Mouse (Mus musculus): ENCODE measurements around the gene Pank4. TPM values are rescaled to one million over a fixed set of nuclear protein-coding genes. Genes with fewer than 3 reads are reported as not detected.

Pank4 gene
- total and polyA plus RNA-seq, 3 experiments = 22.4 to 34.7 (median 27.6) TPM

- Histone ChIP-seq H3K27me3 (replicated peaks) (peaks cover 60% of the 10 kb centered on the region), H3K79me2 (replicated peaks; ENCODE audit: control insufficient read depth, extremely low read depth, insufficient read depth, poor library complexity, severe bottlenecking) (peaks cover 17% of the 10 kb centered on the region), H3K4me2 (ENCODE audit: insufficient read depth, low read depth, poor library complexity, severe bottlenecking) (peak within 1 kb of the TSS; percentile 88), H3K4me3 (replicated peaks in 1 of 3; ENCODE audit: low read depth in 2 of 3, low read length in 2 of 3, poor library complexity in 1 of 3) (peak within 1 kb of the TSS; percentile 55 to 75 (median 61)), H3K9ac (ENCODE audit: insufficient read depth, low read depth) (peak within 1 kb of the TSS; percentile 48), H3K9me3 (replicated peaks; ENCODE audit: low read length) (no peaks in the 10 kb centered on the region), H3K4me1 (ENCODE audit: control insufficient read depth in 1 of 2, insufficient read depth in 2 of 2) (peaks cover 23 to 68% of the 10 kb centered on the region in 2 experiments; a peak in 3 of 4 replicates), H3K27ac (ENCODE audit: insufficient read depth, low read depth) (peak within 1 kb of the TSS; percentile 0; the same call in 1 of the 2 replicates), H3K36me3 (replicated peaks in 1 of 2; ENCODE audit: control insufficient read depth in 1 of 2, insufficient read depth in 1 of 2, low read length in 1 of 2) (peaks cover 0 to 6% of the 10 kb centered on the region in 2 experiments)
- TF ChIP-seq TCF12 (IDR thresholded peaks at IDR 0.05; ENCODE audit: low read depth, low read length) (no peak), CHD1 (IDR thresholded peaks at IDR 0.05; ENCODE audit: low read depth, low read length) (no peak), GABPA (IDR thresholded peaks at IDR 0.05; ENCODE audit: insufficient replicate concordance, low read depth, low read length) (no peak), RCOR1 (conservative IDR thresholded peaks at IDR 0.05; ENCODE audit: low read depth, low read length) (no peak), ELF1 (IDR thresholded peaks at IDR 0.05; ENCODE audit: low read depth, low read length) (no peak), HCFC1 (IDR thresholded peaks at IDR 0.05; ENCODE audit: low read depth, low read length) (no peak), MAFK (IDR thresholded peaks at IDR 0.05; ENCODE audit: insufficient replicate concordance, low read length) (no peak), TBP (conservative IDR thresholded peaks at IDR 0.05; ENCODE audit: low read depth, low read length) (no peak), ZKSCAN1 (IDR thresholded peaks at IDR 0.05; ENCODE audit: borderline replicate concordance, low read depth, low read length) (no peak), NRF1 (IDR thresholded peaks at IDR 0.05; ENCODE audit: low read depth, low read length) (no peak), PAX5 (IDR thresholded peaks at IDR 0.05; ENCODE audit: low read length) (no peak), SMC3 (IDR thresholded peaks at IDR 0.05; ENCODE audit: low read depth, low read length) (no peak), NELFE (IDR thresholded peaks at IDR 0.05; ENCODE audit: low read depth, low read length) (no peak), ZMIZ1 (IDR thresholded peaks at IDR 0.05; ENCODE audit: low read depth, low read length) (no peak), ETS1 (conservative IDR thresholded peaks at IDR 0.05; ENCODE audit: low read depth, low read length) (no peak)
- DNase-seq (ENCODE audit: extremely low read depth) = no peak
- dilution Hi-C loops (cut with MboI; ENCODE audit: extremely low pct_ligation_motif_present, extremely low pct_unique_long_range_greater_than_20kb, low sequenced_read_pairs) = no loop called here
- in situ Hi-C loops (cut with MboI; ENCODE audit: low pct_ligation_motif_present, low pct_unique_long_range_greater_than_20kb, low sequenced_read_pairs) = loop anchor here (25.0 kb wide), 1 partner anchor 277 kb away; the partner anchor contains the start of gene Faap20
Observed at GRCm38 (mm10) chr4:154960690-154961225, 3.2 kb upstream of the Pank4 start, which contains the start of gene Hes5. Gene Hes5, plus strand, starts transcription at chr4:154960923.

DNA sequence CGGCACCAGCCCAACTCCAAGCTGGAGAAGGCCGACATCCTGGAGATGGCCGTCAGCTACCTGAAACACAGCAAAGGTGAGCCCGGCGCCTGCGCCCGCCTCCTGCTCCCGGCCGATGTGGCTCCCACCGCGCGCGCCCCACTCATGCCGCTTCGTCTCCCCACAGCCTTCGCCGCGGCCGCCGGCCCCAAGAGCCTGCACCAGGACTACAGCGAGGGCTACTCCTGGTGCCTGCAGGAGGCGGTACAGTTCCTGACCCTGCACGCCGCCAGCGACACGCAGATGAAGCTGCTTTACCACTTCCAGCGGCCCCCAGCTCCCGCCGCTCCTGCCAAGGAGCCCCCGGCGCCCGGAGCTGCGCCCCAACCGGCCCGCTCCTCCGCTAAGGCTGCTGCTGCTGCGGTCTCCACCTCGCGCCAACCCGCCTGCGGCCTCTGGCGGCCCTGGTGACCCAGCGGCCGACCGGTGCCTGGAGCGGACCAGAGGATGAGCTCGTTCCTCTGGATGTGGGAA, 2.6 kb upstream of the Pank4 start:
- peak overlapping the region; percentile 48 for H3K9ac ChIP-seq (ENCODE audit: insufficient read depth, low read depth)
- peak overlapping the region; percentile 88 for H3K4me2 ChIP-seq (ENCODE audit: insufficient read depth, low read depth, poor library complexity, severe bottlenecking)
- DNase-seq (ENCODE audit: extremely low read depth) = no peak
- peaks cover 0 to 11% of the 10 kb centered on the region in 2 experiments for H3K36me3 ChIP-seq (replicated peaks in 1 of 2; ENCODE audit: control insufficient read depth in 1 of 2, insufficient read depth in 1 of 2, low read length in 1 of 2)
- H3K4me3 ChIP-seq (replicated peaks in 1 of 3; ENCODE audit: low read depth in 2 of 3, low read length in 2 of 3, poor library complexity in 1 of 3) = peak overlapping the region; percentile 55 to 75 (median 61)
- H3K9me3 ChIP-seq (replicated peaks; ENCODE audit: low read length) = no peaks in the 10 kb centered on the region
- H3K27me3 ChIP-seq (replicated peaks) = peaks cover 59% of the 10 kb centered on the region
- peak overlapping the region; percentile 0; the same call in 1 of the 2 replicates for H3K27ac ChIP-seq (ENCODE audit: insufficient read depth, low read depth)
- peaks cover 28 to 68% of the 10 kb centered on the region in 2 experiments for H3K4me1 ChIP-seq (ENCODE audit: control insufficient read depth in 1 of 2, insufficient read depth in 2 of 2)
- in situ Hi-C loops (cut with MboI; ENCODE audit: low pct_ligation_motif_present, low pct_unique_long_range_greater_than_20kb, low sequenced_read_pairs) (loop anchor here (25.0 kb wide), 1 partner anchor 276 kb away; the partner anchor contains the start of gene Faap20), dilution Hi-C loops (cut with MboI; ENCODE audit: extremely low pct_ligation_motif_present, extremely low pct_unique_long_range_greater_than_20kb, low sequenced_read_pairs) (no loop called here)
- TF ChIP-seq NRF1 (IDR thresholded peaks at IDR 0.05; ENCODE audit: low read depth, low read length) = peak; percentile 12; the same call in 1 of the 2 replicates
- TF ChIP-seq TCF12 (IDR thresholded peaks at IDR 0.05; ENCODE audit: low read depth, low read length) = no peak
- TF ChIP-seq MAZ (IDR thresholded peaks at IDR 0.05; ENCODE audit: low read depth, low read length) = 0 out of 2 replicates have a peak, but pooled peaks have one; percentile 6
- 0 out of 2 replicates have a peak, but pooled peaks have one; percentile 21 for TF ChIP-seq BHLHE40 (IDR thresholded peaks at IDR 0.05; ENCODE audit: low read depth, low read length)
- peak in 1 of 2 experiments; percentile 48; a peak in 2 of 4 replicates for TF ChIP-seq CTCF (conservative IDR thresholded peaks at IDR 0.05 in 1 of 2, IDR thresholded peaks at IDR 0.05 in 1 of 2; ENCODE audit: low read depth in 2 of 2, low read length in 2 of 2)
- no peak for TF ChIP-seq E2F4 (IDR thresholded peaks at IDR 0.05; ENCODE audit: insufficient replicate concordance, low read depth, low read length)
- no peak for TF ChIP-seq ELF1 (IDR thresholded peaks at IDR 0.05; ENCODE audit: low read depth, low read length)
- TF ChIP-seq UBTF (IDR thresholded peaks at IDR 0.05; ENCODE audit: low read depth, low read length) = peak; percentile 69; the same call in 1 of the 2 replicates
- peaks cover 23% of the 10 kb centered on the region for H3K79me2 ChIP-seq (replicated peaks; ENCODE audit: control insufficient read depth, extremely low read depth, insufficient read depth, poor library complexity, severe bottlenecking)
